Mouse (Mus musculus) hindlimb bud, embryonic 11.5 days (tissue): ENCODE results near the gene Slc22a17.
A peak's percentile ranks its signal among the peaks of the same experiment; 100 is the strongest.

Experiments used
- DNase-seq: peaks from one replicate; pipeline ENCODE4 v3.0.0-alpha.2; 2012; ENCODE audit warnings: low read depth, low spot score; ENCODE audit errors: extremely low spot score

The Slc22a17 gene

DNA sequence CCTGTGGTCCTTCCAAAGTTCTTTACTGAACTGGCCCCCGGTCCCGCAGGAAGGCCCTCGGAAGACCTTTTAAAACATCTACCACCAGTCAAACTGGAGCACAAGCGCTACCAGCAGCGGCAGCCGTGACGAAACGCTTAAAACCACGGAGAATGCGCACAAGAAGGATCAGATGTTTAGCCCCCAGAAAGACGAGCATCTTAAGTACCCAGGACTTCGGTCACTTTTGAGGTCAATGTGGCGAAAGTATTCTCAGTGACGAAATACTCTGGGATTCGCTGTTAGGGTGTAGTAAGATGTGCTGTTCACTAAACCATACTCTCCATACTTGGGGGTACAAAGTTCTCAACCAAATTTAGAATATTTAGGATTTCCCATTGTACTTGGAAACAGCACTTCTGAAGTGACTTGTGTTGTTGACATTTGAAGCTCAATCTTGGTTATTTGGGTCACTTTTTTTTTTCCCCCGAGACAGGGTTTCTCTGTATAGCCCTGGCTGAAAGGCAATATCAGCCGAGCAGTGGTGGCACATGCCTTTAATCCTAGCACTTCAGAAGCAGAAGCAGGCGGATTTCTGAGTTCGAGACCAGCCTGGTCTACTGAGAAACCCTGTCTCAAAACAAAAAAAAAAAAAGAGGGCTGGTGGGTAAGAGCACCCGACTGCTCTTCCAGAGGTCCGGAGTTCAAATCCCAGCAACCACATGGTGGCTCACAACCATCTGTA is 48.5 kb downstream of the Slc22a17 start:
- DNase-seq = no peak

DNA sequence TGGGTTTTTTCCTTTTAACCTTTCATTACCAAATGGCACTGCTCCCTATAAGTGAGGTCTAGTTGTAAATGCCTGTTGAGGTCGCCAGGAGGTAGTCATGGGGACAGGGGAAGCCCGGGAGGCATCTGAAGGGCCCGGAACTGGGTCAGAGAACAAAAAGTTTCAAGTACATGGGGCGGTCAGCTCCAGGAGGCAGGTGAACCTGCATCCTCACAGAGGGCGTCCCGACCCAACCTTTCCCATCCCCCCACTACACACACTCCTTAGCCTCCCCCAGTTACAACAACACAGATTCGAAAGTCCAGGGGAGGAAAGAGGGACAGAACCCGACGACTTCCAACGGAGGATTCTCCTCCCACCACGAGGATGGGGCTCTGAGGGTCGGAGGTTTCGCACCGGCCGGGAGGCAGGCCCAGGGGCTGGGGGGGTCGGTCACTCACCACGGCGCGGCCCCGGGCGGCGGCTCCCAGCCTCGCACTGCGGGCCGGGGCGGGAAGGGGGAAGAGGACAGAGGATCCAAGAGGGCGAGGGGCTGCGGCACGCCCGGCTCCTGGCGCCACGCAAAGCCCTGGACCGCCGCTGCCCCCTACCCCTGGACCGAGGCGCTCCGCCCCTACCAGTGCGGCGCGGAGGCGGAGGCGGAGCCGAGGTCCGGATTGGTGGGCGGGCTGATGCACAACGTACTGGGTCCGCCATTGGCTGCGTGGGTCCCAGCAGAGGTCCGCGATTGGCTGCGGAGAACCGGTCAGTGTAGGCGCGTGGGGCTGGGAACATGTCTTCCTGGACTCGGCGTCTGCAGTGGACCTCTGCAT is 49.2 kb downstream of the Slc22a17 start:
- DNase-seq = peak; percentile 67

DNA sequence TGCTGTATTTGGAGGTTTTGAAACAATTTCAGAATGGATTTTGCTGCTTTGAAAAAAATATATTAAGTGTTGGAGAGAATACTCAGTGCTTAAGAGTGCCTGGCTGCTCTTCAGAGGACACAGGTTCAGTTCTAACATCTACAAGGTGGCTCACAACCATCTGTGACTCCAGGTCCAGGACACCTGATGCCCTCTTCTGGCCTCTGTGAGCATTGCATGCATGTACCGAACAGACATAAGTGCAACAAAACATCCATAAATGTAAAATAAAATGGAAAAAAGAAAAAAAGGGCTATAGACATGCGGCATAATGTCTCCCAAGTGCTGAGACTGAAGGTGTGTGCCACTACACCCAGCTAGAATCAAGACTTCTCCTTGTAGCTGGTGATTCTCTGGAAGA is 52.4 kb downstream of the Slc22a17 start:
- no peak for DNase-seq

DNA sequence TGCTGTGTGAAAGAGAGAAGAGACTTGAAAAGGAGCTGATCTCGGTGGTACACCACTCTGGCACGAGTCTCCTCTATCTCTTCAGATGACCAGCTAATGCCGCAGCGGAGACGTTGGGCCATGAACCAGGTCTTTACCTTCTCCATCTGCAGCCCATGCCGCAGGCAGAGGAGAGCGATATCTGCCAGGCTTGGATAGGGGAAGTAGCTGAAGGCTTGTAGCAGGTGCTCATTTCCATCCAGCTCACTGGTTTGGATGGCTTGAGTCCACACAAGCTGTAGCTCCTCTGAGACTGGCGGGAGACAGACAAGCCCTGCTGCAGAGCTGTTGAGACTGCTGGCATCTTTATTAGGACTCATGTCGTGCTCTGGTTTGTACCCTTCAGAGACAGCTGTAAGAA is 55.0 kb downstream of the Slc22a17 start:
- DNase-seq = no peak

DNA sequence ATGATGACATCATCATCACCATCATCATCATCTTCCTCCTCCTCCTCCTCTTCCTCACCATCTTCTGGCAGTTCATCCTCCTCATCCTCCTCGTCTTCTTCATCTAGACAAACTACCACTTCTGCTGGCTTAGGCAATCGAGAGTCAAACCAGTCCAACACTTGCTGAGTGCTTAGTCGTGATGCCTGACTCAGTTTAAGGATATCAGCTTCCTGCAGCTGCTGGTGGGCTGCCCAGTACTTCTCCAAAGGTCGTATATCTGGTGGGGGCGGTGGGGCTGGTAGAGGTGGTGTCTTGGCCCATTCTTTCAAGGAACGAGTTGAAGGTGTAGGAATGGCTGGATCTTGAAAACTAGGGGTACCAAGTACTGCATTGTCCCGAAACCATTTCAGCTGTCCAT is 56.2 kb downstream of the Slc22a17 start:
- DNase-seq = no peak
